Mouse (Mus musculus) kidney, adult 2 months (tissue): ENCODE results near the gene Nrip3. TPM values are rescaled to one million over a fixed set of nuclear protein-coding genes. Genes with fewer than 3 reads are reported as not detected.
A peak's percentile ranks its signal among the peaks of the same experiment; 100 is the strongest.

ENCODE experiments used
- DNase-seq: peaks from one replicate; pipeline ENCODE4 v3.0.0; 2021
- H3K27ac ChIP-seq: fragments of 200-500 bp; 2 replicates; pipeline ENCODE4 v1.5.1; 2012; ENCODE audit warnings: low read depth, low read length, control low read depth, inconsistent platforms; ENCODE audit not compliant: insufficient read depth
- H3K27me3 ChIP-seq: fragments of 200-500 bp; replicated peaks from 2 replicates; pipeline ENCODE4 v1.6.1; 2012; ENCODE audit warnings: mild to moderate bottlenecking, moderate library complexity, low read length, inconsistent platforms; ENCODE audit not compliant: control insufficient read depth, insufficient read depth
- H3K36me3 ChIP-seq: fragments of 200-500 bp; 2 replicates; pipeline ENCODE4 v1.6.1; 2012; ENCODE audit warnings: mild to moderate bottlenecking, moderate library complexity, low read length, inconsistent platforms; ENCODE audit not compliant: control insufficient read depth, insufficient read depth
- H3K4me1 ChIP-seq: fragments of 200-500 bp; 2 replicates; pipeline ENCODE4 v1.6.1; 2011; ENCODE audit warnings: low read length; ENCODE audit not compliant: control insufficient read depth, insufficient read depth
- H3K4me3 ChIP-seq: fragments of 200-500 bp; 2 replicates; pipeline ENCODE4 v1.5.1; 2011; ENCODE audit warnings: mild to moderate bottlenecking, low read depth, low read length, control low read depth; ENCODE audit not compliant: insufficient read depth
- CTCF ChIP-seq: fragments of 200-500 bp; conservative IDR thresholded peaks from 2 replicates; pipeline ENCODE4 v1.5.1; 2011; ENCODE audit warnings: low read depth, mild to moderate bottlenecking, control low read depth, low read length, moderate library complexity, mixed read lengths; ENCODE audit not compliant: insufficient read depth, insufficient read length
- POLR2A ChIP-seq: fragments of 200-500 bp; IDR thresholded peaks from one replicate; pipeline ENCODE4 v1.6.1; 2011; ENCODE audit warnings: low read depth, low read length, control low read depth
- WGBS: fragments of 180-500 bp; shearing (Covaris S2); methylation state at CpG from one replicate; pipeline ENCODE4 v1.1.7; 2018; 5-methylcytosine and 5-hydroxymethylcytosine counted together
- polyA plus RNA-seq: library from polyadenylated mRNA; depleted of rRNA; stranded (reverse); fragments of >200 nt; gene quantifications from 2 replicates; pipeline ENCODE4 v1.2.3, GENCODE M21; 2012

Gene Nrip3
- polyA plus RNA-seq, 1 experiment: 1.7 TPM

GRCm38 (mm10) chr7:109794556-109794955, 12.7 kb upstream of the Nrip3 start:
- WGBS: 74% methylated on average over 2 of the region's 2 CpGs
- Histone ChIP-seq H3K27me3 (no peaks in the 10 kb centered on the region), H3K36me3 (no peaks in the 10 kb centered on the region), H3K4me3 (no peak overlapping the region), H3K27ac (no peak overlapping the region), H3K4me1 (no peaks in the 10 kb centered on the region)
- TF ChIP-seq POLR2A (no peak), CTCF (no peak)
- DNase-seq: no peak

GRCm38 (mm10) chr7:109792759-109793158, 10.9 kb upstream of the Nrip3 start:
- peak; percentile 70 for DNase-seq
- no peaks in the 10 kb centered on the region for H3K36me3 ChIP-seq
- TF ChIP-seq CTCF (peak; percentile 60), POLR2A (no peak)
- H3K4me1 ChIP-seq: no peaks in the 10 kb centered on the region
- H3K4me3 ChIP-seq: no peak overlapping the region
- H3K27me3 ChIP-seq: no peaks in the 10 kb centered on the region
- no peak overlapping the region for H3K27ac ChIP-seq
- WGBS: 75% methylated on average over 2 of the region's 2 CpGs

GRCm38 (mm10) chr7:109790818-109791217, 9.0 kb upstream of the Nrip3 start:
- Histone ChIP-seq H3K27ac (no peak overlapping the region), H3K27me3 (no peaks in the 10 kb centered on the region), H3K4me3 (no peak overlapping the region), H3K4me1 (no peaks in the 10 kb centered on the region), H3K36me3 (no peaks in the 10 kb centered on the region)
- WGBS: 57% methylated on average over 3 of the region's 3 CpGs
- TF ChIP-seq CTCF (no peak), POLR2A (no peak)
- no peak for DNase-seq

- Histone ChIP-seq H3K27me3 (no peaks in the 10 kb centered on the region), H3K27ac (no peak overlapping the region), H3K36me3 (no peaks in the 10 kb centered on the region), H3K4me1 (no peaks in the 10 kb centered on the region), H3K4me3 (no peak overlapping the region)
- DNase-seq: no peak
- TF ChIP-seq POLR2A (no peak), CTCF (no peak)
- 86% methylated on average over 2 of the region's 2 CpGs for WGBS
These were observed 6.0 kb upstream of the Nrip3 start for GRCm38 (mm10) chr7:109787860-109788259.

- no peak overlapping the region for H3K27ac ChIP-seq
- H3K27me3 ChIP-seq: peaks cover 1% of the 10 kb centered on the region
- no peak for DNase-seq
- 0 out of 2 replicates have a peak, but pooled peaks cover 5% of the 10 kb centered on the region for H3K4me1 ChIP-seq
- H3K4me3 ChIP-seq: no peak overlapping the region
- WGBS: 33% methylated on average over 7 of the region's 7 CpGs
- no peaks in the 10 kb centered on the region for H3K36me3 ChIP-seq
- TF ChIP-seq CTCF (no peak), POLR2A (no peak)
These were observed 1.5 kb upstream of the Nrip3 start for GRCm38 (mm10) chr7:109783281-109783680.

GRCm38 (mm10) chr7:109781087-109781469, 747 bp downstream of the Nrip3 start:
- no peak for TF ChIP-seq POLR2A
- TF ChIP-seq CTCF: no peak
- Histone ChIP-seq H3K27ac (no peak overlapping the region), H3K4me1 (0 out of 2 replicates have a peak, but pooled peaks cover 5% of the 10 kb centered on the region), H3K27me3 (peaks cover 1% of the 10 kb centered on the region), H3K4me3 (peak overlapping the region; percentile 33), H3K36me3 (no peaks in the 10 kb centered on the region)
- 1% methylated on average over 24 of the region's 24 CpGs for WGBS
- DNase-seq: no peak

GRCm38 (mm10) chr7:109772251-109772650, 9.6 kb downstream of the Nrip3 start:
- DNase-seq: no peak
- H3K27me3 ChIP-seq: no peaks in the 10 kb centered on the region
- TF ChIP-seq POLR2A: no peak
- TF ChIP-seq CTCF: no peak
- H3K4me3 ChIP-seq: no peak overlapping the region
- no peaks in the 10 kb centered on the region for H3K4me1 ChIP-seq
- no peaks in the 10 kb centered on the region for H3K36me3 ChIP-seq
- H3K27ac ChIP-seq: no peak overlapping the region

- WGBS: 71% methylated on average over 2 of the region's 2 CpGs
- no peak overlapping the region for H3K27ac ChIP-seq
- DNase-seq: no peak
- H3K4me3 ChIP-seq: no peak overlapping the region
- H3K4me1 ChIP-seq: no peaks in the 10 kb centered on the region
- TF ChIP-seq POLR2A: no peak
- no peak for TF ChIP-seq CTCF
- H3K27me3 ChIP-seq: no peaks in the 10 kb centered on the region
- H3K36me3 ChIP-seq: no peaks in the 10 kb centered on the region
These were observed 13.0 kb downstream of the Nrip3 start for GRCm38 (mm10) chr7:109768699-109769383.
